Mouse (Mus musculus) embryonic facial prominence, embryonic 10.5 days (tissue): ENCODE data around the gene Uap1l1. TPM values are rescaled to one million over a fixed set of nuclear protein-coding genes. Genes with fewer than 3 reads are reported as not detected.

Experiments
- DNase-seq: peaks from one replicate; pipeline ENCODE4 v3.0.0-alpha.2; 2017; ENCODE audit warnings: low spot score
- H3K27ac ChIP-seq: fragments of 300-500 bp; sonication (generic); replicated peaks from 2 replicates; pipeline ENCODE4 v1.5.1; 2016; ENCODE audit warnings: mild to moderate bottlenecking
- H3K27me3 ChIP-seq: fragments of 300-500 bp; sonication (generic); replicated peaks from 2 replicates; pipeline ENCODE4 v1.6.1; 2016; ENCODE audit warnings: low read depth, mild to moderate bottlenecking; ENCODE audit not compliant: poor library complexity, severe bottlenecking
- H3K36me3 ChIP-seq: fragments of 300-500 bp; sonication (generic); replicated peaks from 2 replicates; pipeline ENCODE4 v1.6.1; 2016; ENCODE audit warnings: mild to moderate bottlenecking, moderate library complexity
- H3K4me1 ChIP-seq: fragments of 300-500 bp; sonication (generic); 2 replicates; pipeline ENCODE4 v1.6.1; 2016
- H3K4me3 ChIP-seq: fragments of 300-500 bp; sonication (generic); 2 replicates; pipeline ENCODE4 v1.5.1; 2016; ENCODE audit warnings: mild to moderate bottlenecking, moderate library complexity
- H3K9me3 ChIP-seq: fragments of 300-500 bp; sonication (generic); 2 replicates; pipeline ENCODE4 v1.6.1; 2016; ENCODE audit warnings: mild to moderate bottlenecking
- WGBS: fragments of 180-500 bp; shearing (Covaris S2); methylation state at CpG from one replicate; pipeline ENCODE4 v1.1.7; 2016; 5-methylcytosine and 5-hydroxymethylcytosine counted together
- polyA plus RNA-seq: library from polyadenylated mRNA; unstranded; fragments of >200 nt; fragmentation: Nextera tagmentation; extraction: Ambion mirVana; gene quantifications from 2 replicates; pipeline ENCODE4 v1.2.1, GENCODE M21; 2016

Uap1l1 gene
- polyA plus RNA-seq, 1 experiment from 2014 or later = 11.4 TPM

GRCm38 (mm10) chr2:25395721-25396596, 30.5 kb upstream of the Uap1l1 start, which contains the start of gene Entpd2:
TSS of gene Entpd2 (plus strand) at chr2:25395874.
- 2% methylated on average over 57 of the region's 57 CpGs for WGBS
- peaks cover 74% of the 10 kb centered on the region for H3K27me3 ChIP-seq

GRCm38 (mm10) chr2:25394281-25395221, 29.1 kb upstream of the Uap1l1 start:
- Histone ChIP-seq H3K36me3 (no peaks in the 10 kb centered on the region), H3K4me1 (peaks cover 20% of the 10 kb centered on the region), H3K27ac (no peak overlapping the region), H3K9me3 (no peaks in the 10 kb centered on the region), H3K27me3 (peaks cover 60% of the 10 kb centered on the region), H3K4me3 (no peak overlapping the region)
- DNase-seq = no peak
- 40% methylated on average over 3 of the region's 3 CpGs for WGBS

More at GRCm38 (mm10) chr2:25395721-25396596, 30.5 kb upstream of the Uap1l1 start, which contains the start of gene Entpd2:
- Histone ChIP-seq H3K9me3 (no peaks in the 10 kb centered on the region), H3K4me1 (peaks cover 25% of the 10 kb centered on the region), H3K4me3 (peak within 1 kb of the TSS; percentile 59), H3K36me3 (no peaks in the 10 kb centered on the region), H3K27ac (peak within 1 kb of the TSS; percentile 24; the same call in 1 of the 2 replicates)
- peak; percentile 46 for DNase-seq

- Histone ChIP-seq H3K27ac (no peak overlapping the region), H3K4me3 (no peak overlapping the region), H3K36me3 (no peaks in the 10 kb centered on the region), H3K4me1 (peaks cover 13% of the 10 kb centered on the region), H3K9me3 (no peaks in the 10 kb centered on the region), H3K27me3 (peaks cover 28% of the 10 kb centered on the region)
- DNase-seq = no peak
- 73% methylated on average over 5 of the region's 5 CpGs for WGBS
These were observed 25.8 kb upstream of the Uap1l1 start for GRCm38 (mm10) chr2:25391266-25391665.

- 84% methylated on average over 5 of the region's 5 CpGs for WGBS
- H3K4me3 ChIP-seq = no peak overlapping the region
- H3K27me3 ChIP-seq = no peaks in the 10 kb centered on the region
- H3K9me3 ChIP-seq = no peaks in the 10 kb centered on the region
- no peak for DNase-seq
- no peaks in the 10 kb centered on the region for H3K4me1 ChIP-seq
- H3K36me3 ChIP-seq = no peaks in the 10 kb centered on the region
- H3K27ac ChIP-seq = no peak overlapping the region
These were observed 19.0 kb upstream of the Uap1l1 start for GRCm38 (mm10) chr2:25384492-25384891.

GRCm38 (mm10) chr2:25376589-25376988, 11.1 kb upstream of the Uap1l1 start:
- 69% methylated on average over 4 of the region's 4 CpGs for WGBS
- H3K27ac ChIP-seq = no peak overlapping the region
- no peaks in the 10 kb centered on the region for H3K27me3 ChIP-seq
- H3K4me1 ChIP-seq = peaks cover 30% of the 10 kb centered on the region
- no peak overlapping the region for H3K4me3 ChIP-seq
- no peaks in the 10 kb centered on the region for H3K9me3 ChIP-seq
- peak; percentile 46 for DNase-seq
- H3K36me3 ChIP-seq = peaks cover 48% of the 10 kb centered on the region

GRCm38 (mm10) chr2:25373431-25373830, 7.9 kb upstream of the Uap1l1 start:
- Histone ChIP-seq H3K4me3 (peak overlapping the region; percentile 88), H3K4me1 (peaks cover 35% of the 10 kb centered on the region), H3K9me3 (no peaks in the 10 kb centered on the region), H3K27me3 (peaks cover 16% of the 10 kb centered on the region; the same call in 1 of the 2 replicates), H3K27ac (peak overlapping the region; percentile 90), H3K36me3 (peaks cover 43% of the 10 kb centered on the region)
- DNase-seq = peak; percentile 15
- 46% methylated on average over 2 of the region's 2 CpGs for WGBS

- WGBS = 3% methylated on average over 42 of the region's 42 CpGs
- DNase-seq = peak; percentile 8
- peaks cover 16% of the 10 kb centered on the region; the same call in 1 of the 2 replicates for H3K27me3 ChIP-seq
- H3K27ac ChIP-seq = peak overlapping the region; percentile 90
- H3K36me3 ChIP-seq = peaks cover 37% of the 10 kb centered on the region
- H3K9me3 ChIP-seq = no peaks in the 10 kb centered on the region
- peak overlapping the region; percentile 88 for H3K4me3 ChIP-seq
- peaks cover 35% of the 10 kb centered on the region for H3K4me1 ChIP-seq
These were observed 7.3 kb upstream of the Uap1l1 start for GRCm38 (mm10) chr2:25372644-25373391.

DNA sequence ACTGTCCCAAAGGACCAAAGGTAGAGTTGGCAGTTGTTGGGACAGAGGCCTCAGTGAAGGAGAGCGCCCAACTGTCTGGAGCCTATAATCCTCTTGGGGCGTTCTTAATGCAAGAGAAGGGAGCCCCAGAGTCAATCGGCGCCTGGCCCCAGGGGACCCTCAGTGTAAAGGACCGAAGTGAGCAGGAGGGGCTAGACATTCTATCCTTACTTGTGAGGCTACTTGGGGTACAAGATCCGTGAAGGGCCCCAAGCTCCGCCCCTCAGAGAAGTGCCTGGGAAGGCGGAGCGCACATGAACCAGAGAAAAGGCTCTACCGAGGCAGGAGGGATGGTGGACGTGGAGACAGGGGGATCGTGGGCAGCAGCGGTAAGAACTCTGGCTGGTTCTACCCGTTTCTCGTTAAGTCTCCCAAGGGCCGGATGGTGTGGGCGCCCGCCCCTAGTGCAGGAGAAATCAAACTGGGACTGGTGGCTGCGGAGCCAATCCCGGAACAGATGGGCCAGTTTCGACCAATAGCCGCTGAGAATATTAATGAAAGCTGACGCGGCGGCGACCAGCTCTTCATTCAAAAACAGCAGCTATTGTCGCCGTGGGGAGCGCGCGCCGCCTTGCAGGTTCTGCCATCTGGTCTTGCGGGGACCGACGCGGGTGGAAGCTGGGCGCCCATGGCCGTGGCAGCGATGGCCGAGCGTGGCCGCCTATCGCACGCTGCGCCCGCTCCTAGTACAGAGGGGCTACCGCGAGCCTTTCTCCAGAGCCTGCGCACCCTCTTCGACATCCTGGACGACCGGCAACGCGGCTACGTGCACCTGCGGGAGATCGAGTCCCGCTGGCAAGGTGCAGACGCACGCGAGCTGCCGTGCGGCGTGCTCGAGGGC, 6.5 kb upstream of the Uap1l1 start, which contains the start of gene Sapcd2:
Sapcd2 (plus strand) TSS at position 558 of the 880 bp plus-strand sequence.
- H3K9me3 ChIP-seq = no peaks in the 10 kb centered on the region
- H3K4me3 ChIP-seq = peak within 1 kb of the TSS; percentile 88
- peak; percentile 93 for DNase-seq
- H3K36me3 ChIP-seq = peaks cover 29% of the 10 kb centered on the region
- H3K4me1 ChIP-seq = peaks cover 35% of the 10 kb centered on the region
- peak within 1 kb of the TSS; percentile 90 for H3K27ac ChIP-seq
- under 1% methylated on average over 65 of the region's 65 CpGs for WGBS
- H3K27me3 ChIP-seq = peaks cover 16% of the 10 kb centered on the region; the same call in 1 of the 2 replicates

DNA sequence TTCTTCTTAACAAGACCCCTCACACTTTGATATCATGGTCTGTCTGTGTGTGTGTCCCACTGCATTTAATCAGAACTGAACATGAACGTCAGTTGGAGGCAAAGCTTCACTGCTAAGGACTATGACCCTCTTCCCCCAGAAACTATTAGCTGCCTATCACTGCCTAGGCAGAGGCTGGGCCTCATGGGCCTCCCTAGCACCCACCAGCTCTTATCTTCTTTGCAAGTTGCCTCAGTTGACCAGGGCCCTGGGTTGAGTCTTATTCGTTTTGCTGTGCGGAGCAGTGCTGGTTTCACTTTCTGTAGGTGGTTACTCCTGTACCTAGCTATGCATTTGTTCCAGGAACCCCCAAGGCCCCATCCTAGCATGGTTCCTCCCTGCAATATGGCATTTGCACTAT, 4.5 kb upstream of the Uap1l1 start:
- H3K36me3 ChIP-seq = peaks cover 8% of the 10 kb centered on the region
- no peak overlapping the region for H3K27ac ChIP-seq
- H3K4me1 ChIP-seq = peaks cover 42% of the 10 kb centered on the region
- no peaks in the 10 kb centered on the region for H3K9me3 ChIP-seq
- no peak overlapping the region for H3K4me3 ChIP-seq
- peaks cover 34% of the 10 kb centered on the region for H3K27me3 ChIP-seq
- no peak for DNase-seq
- WGBS = 90% methylated on average over 3 of the region's 3 CpGs

DNA sequence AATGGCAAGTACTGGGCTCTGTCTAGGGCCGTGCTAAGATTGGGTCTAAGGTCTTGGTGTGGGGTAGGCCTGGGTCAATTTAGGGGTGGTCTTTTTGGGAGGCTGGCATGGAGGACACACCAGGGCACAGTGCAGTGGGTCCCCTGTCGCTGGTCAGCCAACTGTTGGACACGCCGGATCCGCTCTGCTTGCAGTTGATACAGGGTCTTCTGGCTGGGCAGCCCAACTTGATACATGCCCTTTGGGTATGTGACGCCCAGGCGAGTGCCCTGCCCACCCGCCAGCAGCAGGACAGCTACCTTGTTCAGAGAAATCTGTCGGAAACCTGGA, 756 bp downstream of the Uap1l1 start:
- Histone ChIP-seq H3K36me3 (no peaks in the 10 kb centered on the region), H3K27ac (no peak overlapping the region)
- WGBS = 22% methylated on average over 9 of the region's 9 CpGs

DNA sequence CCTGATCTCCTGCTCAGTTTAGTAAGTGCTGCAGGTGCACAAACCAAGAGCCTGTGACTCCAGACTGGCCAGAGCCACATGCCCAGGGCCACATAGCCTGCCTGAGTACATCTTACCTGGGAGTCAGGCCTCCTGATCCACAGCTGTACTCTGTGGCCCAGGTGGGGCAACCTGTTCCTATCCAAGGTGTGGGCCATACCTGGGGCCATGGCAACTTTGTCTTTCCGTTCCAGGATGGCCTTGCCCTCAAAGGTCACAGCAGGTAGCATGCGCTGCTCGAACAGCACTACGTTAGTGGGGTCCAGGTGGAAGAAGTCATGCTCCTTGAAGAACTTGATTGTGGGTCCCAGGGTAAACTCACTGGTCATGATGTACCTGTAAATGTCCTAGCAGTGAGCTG, 1.2 kb downstream of the Uap1l1 start:
- H3K27ac ChIP-seq = no peak overlapping the region
- H3K27me3 ChIP-seq = peaks cover 54% of the 10 kb centered on the region
- no peak for DNase-seq
- peaks cover 12% of the 10 kb centered on the region for H3K4me1 ChIP-seq
- WGBS = 87% methylated on average over 4 of the region's 4 CpGs
- H3K36me3 ChIP-seq = no peaks in the 10 kb centered on the region
- H3K9me3 ChIP-seq = no peaks in the 10 kb centered on the region
- peak overlapping the region; percentile 74; the same call in 1 of the 2 replicates for H3K4me3 ChIP-seq

More for the DNA sequence above, 756 bp downstream of the Uap1l1 start:
- Histone ChIP-seq H3K4me1 (peaks cover 12% of the 10 kb centered on the region), H3K4me3 (peak overlapping the region; percentile 74), H3K27me3 (peaks cover 57% of the 10 kb centered on the region), H3K9me3 (no peaks in the 10 kb centered on the region)
- peak; percentile 12 for DNase-seq
